Mouse (Mus musculus) limb, embryonic 14.5 days (tissue): ENCODE measurements around the gene Pcgf6. TPM values are rescaled to one million over a fixed set of nuclear protein-coding genes. Genes with fewer than 3 reads are reported as not detected.

Experiments
- ATAC-seq: fragments of 200-750 bp; cut with Nextera tagmentation; 2 replicates; pipeline ENCODE4 v1.8.0; 2017; ENCODE audit warnings: low read depth, moderate number of reproducible peaks, moderate TSS enrichment; ENCODE audit not compliant: low FRiP score
- DNase-seq: peaks from one replicate; pipeline ENCODE4 v3.0.0-alpha.2; 2015; ENCODE audit warnings: low spot score
- H3K27ac ChIP-seq: fragments of 300-500 bp; sonication (generic); replicated peaks from 2 replicates; pipeline ENCODE4 v1.5.1; 2014; ENCODE audit warnings: low read depth, mild to moderate bottlenecking, low read length, moderate library complexity, mixed read lengths
- H3K27me3 ChIP-seq: fragments of 300-500 bp; sonication (generic); 2 replicates; pipeline ENCODE4 v1.6.1; 2014; ENCODE audit warnings: low read length, mixed read lengths; ENCODE audit not compliant: control insufficient read depth, insufficient read depth
- H3K36me3 ChIP-seq: fragments of 300-500 bp; sonication (generic); 2 replicates; pipeline ENCODE4 v1.6.1; 2014; ENCODE audit warnings: mild to moderate bottlenecking, low read length, moderate library complexity, mixed read lengths; ENCODE audit not compliant: control insufficient read depth, insufficient read depth
- H3K4me1 ChIP-seq: fragments of 300-500 bp; sonication (generic); 2 replicates; pipeline ENCODE4 v1.6.1; 2014; ENCODE audit warnings: antibody characterized with exemption, low read length, mixed read lengths; ENCODE audit not compliant: control insufficient read depth, insufficient read depth
- H3K4me2 ChIP-seq: fragments of 300-500 bp; sonication (generic); replicated peaks from 2 replicates; pipeline ENCODE4 v1.6.1; 2014; ENCODE audit warnings: low read depth, mild to moderate bottlenecking, low read length, moderate library complexity; ENCODE audit not compliant: severe bottlenecking
- H3K4me3 ChIP-seq: fragments of 300-500 bp; sonication (generic); replicated peaks from 2 replicates; pipeline ENCODE4 v1.5.1; 2014; ENCODE audit warnings: low read length
- H3K9ac ChIP-seq: fragments of 300-500 bp; sonication (generic); 2 replicates; pipeline ENCODE4 v1.6.1; 2014; ENCODE audit warnings: mild to moderate bottlenecking, low read depth, low read length, moderate library complexity; ENCODE audit not compliant: severe bottlenecking
- H3K9me3 ChIP-seq: fragments of 300-500 bp; sonication (generic); 2 replicates; pipeline ENCODE4 v1.6.1; 2016; ENCODE audit warnings: low read length; ENCODE audit not compliant: control insufficient read depth
- POLR2A ChIP-seq: fragments of 200-500 bp; IDR thresholded peaks from 2 replicates; pipeline ENCODE4 v1.8.0; 2012; ENCODE audit warnings: inconsistent platforms, mild to moderate bottlenecking, moderate library complexity, borderline replicate concordance; ENCODE audit not compliant: insufficient read depth, insufficient read length; ENCODE audit errors: extremely low read depth
- WGBS: fragments of 180-500 bp; shearing (Covaris S2); extraction: QIAGEN DNeasy Blood & Tissue Kit; methylation state at CpG from one replicate; pipeline ENCODE4 v1.1.7; 2014; 5-methylcytosine and 5-hydroxymethylcytosine counted together
- polyA plus RNA-seq, 2 experiments: library from polyadenylated mRNA; depleted of rRNA in 1 of 2; stranded (reverse) in 1 of 2; unstranded in 1 of 2; fragments of >200 nt; fragmentation: Nextera tagmentation in 1 of 2; extraction: Ambion mirVana in 1 of 2; gene quantifications; 2 replicates each; pipeline versions ENCODE4 v1.2.1 to v1.2.3; 2012 to 2014

Pcgf6 gene
- polyA plus RNA-seq, 2 experiments: 17.7 to 30.5 TPM

DNA sequence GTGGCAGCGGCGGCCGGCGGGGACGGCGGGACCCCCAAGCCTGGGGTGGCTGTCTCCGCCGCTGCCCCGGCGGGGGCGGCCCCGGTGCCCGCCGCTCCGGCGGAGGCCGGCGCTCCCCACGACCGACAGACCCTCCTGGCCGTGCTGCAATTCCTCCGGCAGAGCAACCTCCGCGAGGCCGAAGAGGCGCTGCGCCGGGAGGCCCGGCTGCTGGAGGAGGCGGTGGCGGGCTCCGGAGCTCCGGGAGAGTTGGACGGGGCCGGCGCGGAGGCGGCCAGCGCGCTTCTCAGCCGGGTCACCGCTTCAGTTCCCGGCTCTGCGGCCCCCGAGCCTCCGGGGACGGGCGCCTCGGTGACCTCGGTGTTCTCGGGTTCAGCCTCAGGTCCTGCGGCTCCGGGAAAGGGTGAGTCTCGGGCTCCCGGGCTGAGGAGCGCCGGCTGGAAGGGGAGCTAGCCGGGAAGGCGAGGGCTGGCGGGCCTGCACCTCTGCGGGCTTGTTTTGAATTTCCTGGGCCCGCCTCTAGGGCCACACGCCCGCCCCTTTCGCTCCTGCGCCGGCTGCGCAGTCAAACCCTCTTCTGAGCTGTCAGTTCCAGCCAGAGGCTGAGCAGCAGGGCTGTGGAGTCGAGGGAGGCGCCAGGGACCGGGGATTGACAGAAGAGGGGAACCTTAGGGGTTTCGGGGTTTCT lies 17.4 kb upstream of the Pcgf6 start:
- no peak for TF ChIP-seq POLR2A
- under 1% methylated on average over 61 of the region's 72 CpGs for WGBS
- peak; percentile 88 for ATAC-seq
- Histone ChIP-seq H3K9ac (peak overlapping the region; percentile 90), H3K4me3 (peak overlapping the region; percentile 98), H3K27me3 (no peaks in the 10 kb centered on the region), H3K9me3 (no peaks in the 10 kb centered on the region), H3K4me1 (peaks cover 7% of the 10 kb centered on the region; the same call in 1 of the 2 replicates), H3K27ac (peak overlapping the region; percentile 77), H3K36me3 (peaks cover 22% of the 10 kb centered on the region), H3K4me2 (peak overlapping the region; percentile 55)
- peak; percentile 85 for DNase-seq

DNA sequence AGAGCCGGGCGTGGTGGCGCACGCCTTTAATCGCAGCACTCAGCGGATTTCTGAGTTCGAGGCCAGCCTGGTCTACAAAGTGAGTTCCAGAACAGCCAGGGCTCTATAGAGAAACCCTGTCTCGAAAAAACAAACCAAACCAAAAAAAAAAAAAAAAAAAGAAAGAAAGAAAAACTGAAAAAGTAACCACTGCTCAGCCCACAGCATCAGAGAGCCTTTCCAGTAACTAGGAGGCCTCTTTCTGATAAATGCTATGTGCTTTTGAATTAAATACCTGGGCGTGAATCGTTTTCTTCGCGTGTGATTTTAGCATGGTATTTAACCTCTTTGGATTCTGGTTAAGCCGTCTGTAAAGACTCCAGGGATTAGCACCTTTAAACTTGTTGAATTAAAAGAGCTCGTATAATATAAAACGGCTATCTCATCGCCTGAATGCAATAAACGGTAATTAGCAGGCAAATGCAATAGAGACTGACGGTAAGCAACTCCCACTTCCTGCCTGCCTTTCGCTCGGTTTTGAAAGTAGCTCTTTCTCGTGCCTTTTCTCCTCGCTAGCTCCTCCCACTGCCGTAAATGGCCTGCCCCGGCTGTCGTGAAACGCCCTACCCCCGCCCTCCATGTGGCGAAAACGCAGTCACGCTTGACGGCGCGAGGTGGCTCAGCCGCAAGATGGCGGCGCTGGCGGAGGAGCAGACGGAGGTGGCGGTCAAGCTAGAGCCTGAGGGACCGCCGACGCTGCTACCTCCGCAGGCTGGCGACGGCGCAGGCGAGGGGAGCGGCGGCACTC lies 16.6 kb upstream of the Pcgf6 start, which contains the start of gene Taf5:
Gene Taf5, plus strand, starts transcription at position 651 of the 787 bp plus-strand sequence.
- H3K27ac ChIP-seq: peak within 1 kb of the TSS; percentile 77
- peak within 1 kb of the TSS; percentile 55 for H3K4me2 ChIP-seq
- peaks cover 7% of the 10 kb centered on the region; the same call in 1 of the 2 replicates for H3K4me1 ChIP-seq
- H3K9me3 ChIP-seq: no peaks in the 10 kb centered on the region
- H3K36me3 ChIP-seq: peaks cover 16% of the 10 kb centered on the region
- DNase-seq: peak; percentile 93
- peak; percentile 97; the same call in 1 of the 2 replicates for TF ChIP-seq POLR2A
- H3K27me3 ChIP-seq: no peaks in the 10 kb centered on the region
- 9% methylated on average over 49 of the region's 49 CpGs for WGBS
- peak; percentile 85 for ATAC-seq
- H3K9ac ChIP-seq: peak within 1 kb of the TSS; percentile 90
- peak within 1 kb of the TSS; percentile 98 for H3K4me3 ChIP-seq

DNA sequence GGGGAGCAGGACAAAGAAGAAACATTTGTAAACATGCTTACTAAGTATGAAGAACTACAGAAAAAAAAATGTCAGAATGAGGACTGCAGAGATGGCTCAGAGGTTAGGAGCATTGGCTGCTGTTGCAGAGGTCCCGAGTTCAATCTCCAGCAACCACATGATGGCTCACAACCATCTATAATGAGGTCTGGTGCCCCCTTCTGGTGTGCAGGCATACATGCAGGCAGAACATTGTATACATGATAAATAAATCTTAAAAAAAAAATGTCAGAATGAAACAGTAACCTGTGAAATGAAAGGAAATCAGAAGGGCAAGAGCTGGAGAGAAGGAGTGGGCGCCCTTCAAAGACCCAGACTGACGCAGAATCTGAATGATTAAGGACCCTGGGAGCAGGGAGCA lies 15.2 kb upstream of the Pcgf6 start:
- Histone ChIP-seq H3K4me1 (peaks cover 7% of the 10 kb centered on the region; the same call in 1 of the 2 replicates), H3K9ac (no peak overlapping the region), H3K9me3 (no peaks in the 10 kb centered on the region), H3K36me3 (peaks cover 1% of the 10 kb centered on the region; the same call in 1 of the 2 replicates), H3K4me2 (no peak overlapping the region), H3K27ac (no peak overlapping the region), H3K27me3 (no peaks in the 10 kb centered on the region), H3K4me3 (no peak overlapping the region)
- 94% methylated on average over 3 of the region's 3 CpGs for WGBS
- ATAC-seq (no peak), DNase-seq (no peak)
- TF ChIP-seq POLR2A: no peak

DNA sequence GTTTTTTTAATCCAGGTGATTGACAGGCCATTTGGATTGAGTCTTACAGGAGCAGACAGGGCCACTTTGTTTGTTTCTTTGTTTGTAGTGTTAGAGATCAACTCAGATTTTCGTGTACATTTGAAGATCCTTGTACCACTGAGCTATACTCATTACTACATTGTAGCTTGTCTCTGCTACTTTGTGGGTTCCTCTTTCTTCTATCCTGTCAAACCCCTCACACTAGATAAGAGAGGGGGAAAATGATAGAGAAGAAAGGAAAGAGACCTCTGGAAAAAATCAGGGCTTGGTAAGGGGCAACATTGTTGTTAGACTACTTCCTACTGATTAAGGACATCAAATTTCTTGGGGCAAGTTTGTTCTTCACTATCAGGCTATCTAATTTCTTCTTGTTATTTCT lies 7.0 kb upstream of the Pcgf6 start:
- Histone ChIP-seq H3K9ac (no peak overlapping the region), H3K4me2 (no peak overlapping the region), H3K27me3 (no peaks in the 10 kb centered on the region), H3K4me3 (no peak overlapping the region), H3K9me3 (no peaks in the 10 kb centered on the region), H3K36me3 (no peaks in the 10 kb centered on the region), H3K4me1 (no peaks in the 10 kb centered on the region), H3K27ac (no peak overlapping the region)
- ATAC-seq (no peak), DNase-seq (no peak)
- WGBS: 77% methylated on average over 1 of the region's 1 CpGs
- TF ChIP-seq POLR2A: no peak

DNA sequence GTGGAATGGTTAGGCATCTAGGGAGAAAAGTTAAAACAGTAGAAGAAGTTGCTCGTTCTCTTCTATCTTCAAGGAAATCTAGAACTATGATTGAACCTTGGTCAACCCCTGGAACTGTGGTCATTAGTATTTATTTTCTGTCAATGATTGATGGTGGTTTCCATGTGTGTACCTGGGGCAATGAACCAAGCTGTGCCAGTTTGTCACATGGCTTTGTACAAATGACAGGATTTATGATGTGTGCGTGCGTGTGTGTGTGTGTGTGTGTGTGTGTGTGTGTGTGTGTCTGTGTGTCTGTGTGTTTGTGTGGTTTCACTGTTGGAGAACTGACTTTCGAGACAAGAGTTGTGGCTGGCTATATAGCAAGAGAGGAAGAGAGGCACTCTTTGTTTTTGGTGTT lies 2.8 kb upstream of the Pcgf6 start:
- Histone ChIP-seq H3K27ac (no peak overlapping the region), H3K4me2 (no peak overlapping the region), H3K4me1 (peaks cover 14% of the 10 kb centered on the region), H3K4me3 (no peak overlapping the region), H3K36me3 (no peaks in the 10 kb centered on the region), H3K27me3 (no peaks in the 10 kb centered on the region), H3K9ac (no peak overlapping the region), H3K9me3 (no peaks in the 10 kb centered on the region)
- TF ChIP-seq POLR2A: no peak
- WGBS: 78% methylated on average over 4 of the region's 4 CpGs
- DNase-seq (no peak), ATAC-seq (no peak)
